Mouse (Mus musculus) adrenal gland, adult 8-10 months (tissue): ENCODE results near the gene Ppp2r5b. TPM values are rescaled to one million over a fixed set of nuclear protein-coding genes. Genes with fewer than 3 reads are reported as not detected.
A peak's percentile ranks its signal among the peaks of the same experiment; 100 is the strongest.

Experiments
- DNase-seq: peaks from one replicate; pipeline ENCODE4 v3.0.0; 2022
- total RNA-seq, 4 experiments: library from RNA; stranded (reverse); gene quantifications; 2 replicates each; pipeline ENCODE4 v1.2.4; 2022

Gene Ppp2r5b
- total RNA-seq, 4 experiments from 2014 or later: 103 to 160 (median 124) TPM

GRCm38 (mm10) chr19:6268670-6269132 lies 33.0 kb upstream of the Ppp2r5b start:
- no peak for DNase-seq

- peak; percentile 75 for DNase-seq
These were observed 32.5 kb upstream of the Ppp2r5b start for GRCm38 (mm10) chr19:6268170-6268528.

GRCm38 (mm10) chr19:6267306-6268169 lies 31.9 kb upstream of the Ppp2r5b start:
- no peak for DNase-seq

- no peak for DNase-seq
These were observed 30.1 kb upstream of the Ppp2r5b start for GRCm38 (mm10) chr19:6265727-6266182.

- no peak for DNase-seq
These were observed 29.3 kb upstream of the Ppp2r5b start for GRCm38 (mm10) chr19:6264945-6265344.

- no peak for DNase-seq
These were observed 28.5 kb upstream of the Ppp2r5b start for GRCm38 (mm10) chr19:6264200-6264599.

- no peak for DNase-seq
These were observed 27.3 kb upstream of the Ppp2r5b start for GRCm38 (mm10) chr19:6262839-6263433.

- DNase-seq: no peak
These were observed 26.6 kb upstream of the Ppp2r5b start for GRCm38 (mm10) chr19:6262222-6262621.

GRCm38 (mm10) chr19:6261379-6261778 lies 25.7 kb upstream of the Ppp2r5b start:
- no peak for DNase-seq

GRCm38 (mm10) chr19:6260946-6261345 lies 25.3 kb upstream of the Ppp2r5b start:
- DNase-seq: no peak

GRCm38 (mm10) chr19:6260428-6260827 lies 24.8 kb upstream of the Ppp2r5b start:
- no peak for DNase-seq

- DNase-seq: no peak
These were observed 17.3 kb upstream of the Ppp2r5b start for GRCm38 (mm10) chr19:6253021-6253420.

- DNase-seq: no peak
These were observed 12.0 kb upstream of the Ppp2r5b start for GRCm38 (mm10) chr19:6247526-6248300.

- no peak for DNase-seq
These were observed 10.1 kb upstream of the Ppp2r5b start for GRCm38 (mm10) chr19:6245806-6246205.

GRCm38 (mm10) chr19:6243226-6243625 lies 7.6 kb upstream of the Ppp2r5b start:
- no peak for DNase-seq

GRCm38 (mm10) chr19:6242281-6242680 lies 6.6 kb upstream of the Ppp2r5b start:
- DNase-seq: peak; percentile 71

- peak; percentile 99 for DNase-seq
These were observed 5.8 kb upstream of the Ppp2r5b start, which contains the start of gene Atg2a for GRCm38 (mm10) chr19:6241274-6242107. TSS of gene Atg2a (plus strand) at chr19:6241668.

- DNase-seq: no peak
These were observed 5.1 kb upstream of the Ppp2r5b start for GRCm38 (mm10) chr19:6240725-6241124.

GRCm38 (mm10) chr19:6240136-6240535 lies 4.5 kb upstream of the Ppp2r5b start:
- no peak for DNase-seq

GRCm38 (mm10) chr19:6238740-6239139 lies 3.1 kb upstream of the Ppp2r5b start:
- DNase-seq: no peak

- DNase-seq: no peak
These were observed 1.2 kb upstream of the Ppp2r5b start for GRCm38 (mm10) chr19:6236842-6237241.

- DNase-seq: peak; percentile 92
These were observed 375 bp upstream of the Ppp2r5b start for GRCm38 (mm10) chr19:6236053-6236441.
